Mouse (Mus musculus) intestine, embryonic 15.5 days (tissue): Measurements from ENCODE around the gene Nlgn1. TPM values are rescaled to one million over a fixed set of nuclear protein-coding genes. Genes with fewer than 3 reads are reported as not detected.
"Not testable (repeated sequence)": the region's sequence is repeated elsewhere in the genome, so short reads cannot be mapped to it uniquely, and the experiment has no call there.

Experiments
- ATAC-seq: fragments of 200-750 bp; cut with Nextera tagmentation; 2 replicates; pipeline ENCODE4 v1.8.0; 2017; ENCODE audit warnings: moderate TSS enrichment, moderate library complexity
- H3K27ac ChIP-seq: fragments of 300-500 bp; sonication (generic); 2 replicates; pipeline ENCODE4 v1.5.1; 2015; ENCODE audit warnings: mild to moderate bottlenecking, inconsistent platforms
- H3K27me3 ChIP-seq: fragments of 300-500 bp; sonication (generic); replicated peaks from 2 replicates; pipeline ENCODE4 v1.6.1; 2015; ENCODE audit warnings: inconsistent platforms
- H3K36me3 ChIP-seq: fragments of 300-500 bp; sonication (generic); 2 replicates; pipeline ENCODE4 v1.6.1; 2015; ENCODE audit warnings: inconsistent platforms
- H3K4me1 ChIP-seq: fragments of 300-500 bp; sonication (generic); replicated peaks from 2 replicates; pipeline ENCODE4 v1.6.1; 2015; ENCODE audit warnings: inconsistent platforms
- H3K4me2 ChIP-seq: fragments of 300-500 bp; sonication (generic); replicated peaks from 2 replicates; pipeline ENCODE4 v1.6.1; 2015; ENCODE audit warnings: mild to moderate bottlenecking, inconsistent platforms
- H3K4me3 ChIP-seq: fragments of 300-500 bp; sonication (generic); replicated peaks from 2 replicates; pipeline ENCODE4 v1.5.1; 2015; ENCODE audit warnings: inconsistent platforms
- H3K9ac ChIP-seq: fragments of 300-500 bp; sonication (generic); 2 replicates; pipeline ENCODE4 v1.6.1; 2015; ENCODE audit warnings: inconsistent platforms
- H3K9me3 ChIP-seq: fragments of 300-500 bp; sonication (generic); 2 replicates; pipeline ENCODE4 v1.6.1; 2016; ENCODE audit warnings: inconsistent platforms
- WGBS: fragments of 180-500 bp; shearing (Covaris S2); methylation state at CpG from one replicate; pipeline ENCODE4 v1.1.7; 2015; 5-methylcytosine and 5-hydroxymethylcytosine counted together
- polyA plus RNA-seq: library from polyadenylated mRNA; unstranded; fragments of >200 nt; fragmentation: Nextera tagmentation; extraction: Ambion mirVana; gene quantifications from 2 replicates; pipeline ENCODE4 v1.2.1, GENCODE M21; 2015

Nlgn1 gene
- polyA plus RNA-seq, 1 experiment from 2014 or later: 2.1 TPM

GRCm38 (mm10) chr3:25657074-25657473 lies 675.2 kb downstream of the Nlgn1 start:
- 93% methylated on average over 11 of the region's 11 CpGs for WGBS
- H3K4me3 ChIP-seq: no peak overlapping the region

GRCm38 (mm10) chr3:25653010-25653409 lies 679.2 kb downstream of the Nlgn1 start:
- H3K36me3 ChIP-seq: no peaks in the 10 kb centered on the region
- WGBS: 65% methylated on average over 4 of the region's 4 CpGs
- no peak for ATAC-seq

More at GRCm38 (mm10) chr3:25657074-25657473, 675.2 kb downstream of the Nlgn1 start:
- H3K27me3 ChIP-seq: no peaks in the 10 kb centered on the region
- ATAC-seq: no peak
- H3K9ac ChIP-seq: no peak overlapping the region
- H3K9me3 ChIP-seq: no peaks in the 10 kb centered on the region
- no peak overlapping the region for H3K4me2 ChIP-seq
- H3K27ac ChIP-seq: no peak overlapping the region
- H3K4me1 ChIP-seq: no peaks in the 10 kb centered on the region
- H3K36me3 ChIP-seq: no peaks in the 10 kb centered on the region

GRCm38 (mm10) chr3:25645895-25646691 lies 686.2 kb downstream of the Nlgn1 start:
- Histone ChIP-seq H3K4me1 (no peaks in the 10 kb centered on the region), H3K4me3 (no peak overlapping the region), H3K27me3 (no peaks in the 10 kb centered on the region), H3K27ac (no peak overlapping the region), H3K36me3 (no peaks in the 10 kb centered on the region), H3K9me3 (no peaks in the 10 kb centered on the region), H3K4me2 (no peak overlapping the region), H3K9ac (no peak overlapping the region)
- 89% methylated on average over 4 of the region's 4 CpGs for WGBS
- no peak for ATAC-seq

More at GRCm38 (mm10) chr3:25653010-25653409, 679.2 kb downstream of the Nlgn1 start:
- Histone ChIP-seq H3K27ac (no peak overlapping the region), H3K9ac (no peak overlapping the region), H3K4me1 (no peaks in the 10 kb centered on the region), H3K27me3 (no peaks in the 10 kb centered on the region), H3K4me3 (no peak overlapping the region), H3K4me2 (no peak overlapping the region), H3K9me3 (no peaks in the 10 kb centered on the region)

GRCm38 (mm10) chr3:25629198-25629597 lies 703.1 kb downstream of the Nlgn1 start:
- Histone ChIP-seq H3K9ac (no peak overlapping the region), H3K36me3 (no peaks in the 10 kb centered on the region), H3K4me3 (no peak overlapping the region), H3K27me3 (no peaks in the 10 kb centered on the region), H3K9me3 (no peaks in the 10 kb centered on the region), H3K4me1 (no peaks in the 10 kb centered on the region), H3K4me2 (no peak overlapping the region), H3K27ac (no peak overlapping the region)
- WGBS: 92% methylated on average over 2 of the region's 2 CpGs
- no peak for ATAC-seq

- no peaks in the 10 kb centered on the region for H3K4me1 ChIP-seq
- WGBS: 43% methylated on average over 1 of the region's 1 CpGs
- ATAC-seq: no peak
- no peaks in the 10 kb centered on the region for H3K36me3 ChIP-seq
- H3K9me3 ChIP-seq: no peaks in the 10 kb centered on the region
- H3K9ac ChIP-seq: no peak overlapping the region
- no peak overlapping the region for H3K4me3 ChIP-seq
- H3K27me3 ChIP-seq: no peaks in the 10 kb centered on the region
- H3K4me2 ChIP-seq: no peak overlapping the region
- no peak overlapping the region for H3K27ac ChIP-seq
Measured at GRCm38 (mm10) chr3:25606597-25606996, 725.7 kb downstream of the Nlgn1 start.

- ATAC-seq: no peak
- H3K9me3 ChIP-seq: no peaks in the 10 kb centered on the region
- WGBS: 66% methylated on average over 5 of the region's 5 CpGs
Measured at GRCm38 (mm10) chr3:25597513-25597912, 734.7 kb downstream of the Nlgn1 start.

GRCm38 (mm10) chr3:25575526-25575925 lies 756.7 kb downstream of the Nlgn1 start:
- no peak overlapping the region for H3K4me2 ChIP-seq
- no peak overlapping the region for H3K9ac ChIP-seq
- no peaks in the 10 kb centered on the region for H3K9me3 ChIP-seq
- no peak for ATAC-seq
- H3K27me3 ChIP-seq: no peaks in the 10 kb centered on the region
- H3K27ac ChIP-seq: no peak overlapping the region
- H3K4me1 ChIP-seq: no peaks in the 10 kb centered on the region
- H3K4me3 ChIP-seq: no peak overlapping the region
- 79% methylated on average over 5 of the region's 5 CpGs for WGBS
- H3K36me3 ChIP-seq: no peaks in the 10 kb centered on the region

More at GRCm38 (mm10) chr3:25597513-25597912, 734.7 kb downstream of the Nlgn1 start:
- no peak overlapping the region for H3K4me3 ChIP-seq
- H3K36me3 ChIP-seq: no peaks in the 10 kb centered on the region
- no peaks in the 10 kb centered on the region for H3K4me1 ChIP-seq
- H3K27ac ChIP-seq: no peak overlapping the region
- no peak overlapping the region for H3K4me2 ChIP-seq
- no peak overlapping the region for H3K9ac ChIP-seq
- H3K27me3 ChIP-seq: no peaks in the 10 kb centered on the region

GRCm38 (mm10) chr3:25574840-25575239 lies 757.4 kb downstream of the Nlgn1 start:
- Histone ChIP-seq H3K4me3 (no peak overlapping the region), H3K9me3 (no peaks in the 10 kb centered on the region), H3K4me2 (no peak overlapping the region), H3K4me1 (no peaks in the 10 kb centered on the region), H3K27ac (no peak overlapping the region), H3K27me3 (no peaks in the 10 kb centered on the region), H3K9ac (no peak overlapping the region), H3K36me3 (no peaks in the 10 kb centered on the region)
- 82% methylated on average over 3 of the region's 3 CpGs for WGBS
- ATAC-seq: no peak

- not testable (repeated sequence) for H3K4me3 ChIP-seq, H3K4me2 ChIP-seq, H3K4me1 ChIP-seq, ATAC-seq, H3K9ac ChIP-seq, H3K36me3 ChIP-seq, H3K27me3 ChIP-seq, H3K27ac ChIP-seq, H3K9me3 ChIP-seq
- 85% methylated on average over 1 of the region's 1 CpGs for WGBS
Measured at GRCm38 (mm10) chr3:25558513-25558912, 773.7 kb downstream of the Nlgn1 start.

- not testable (repeated sequence) for H3K27ac ChIP-seq, H3K4me1 ChIP-seq, H3K4me3 ChIP-seq, H3K9ac ChIP-seq, H3K36me3 ChIP-seq, H3K9me3 ChIP-seq, H3K4me2 ChIP-seq, ATAC-seq, H3K27me3 ChIP-seq
- 78% methylated on average over 7 of the region's 7 CpGs for WGBS
Measured at GRCm38 (mm10) chr3:25549097-25549496, 783.2 kb downstream of the Nlgn1 start.

GRCm38 (mm10) chr3:25524236-25524635 lies 808.0 kb downstream of the Nlgn1 start:
- H3K4me2 ChIP-seq, H3K27ac ChIP-seq, H3K9ac ChIP-seq, H3K4me3 ChIP-seq, H3K36me3 ChIP-seq, H3K27me3 ChIP-seq, H3K9me3 ChIP-seq, H3K4me1 ChIP-seq, ATAC-seq: not testable (repeated sequence)
- WGBS: 69% methylated on average over 2 of the region's 3 CpGs

GRCm38 (mm10) chr3:25463051-25463450 lies 869.2 kb downstream of the Nlgn1 start:
- Histone ChIP-seq H3K36me3 (no peaks in the 10 kb centered on the region), H3K4me1 (no peaks in the 10 kb centered on the region), H3K4me2 (no peak overlapping the region), H3K4me3 (no peak overlapping the region), H3K9ac (no peak overlapping the region), H3K9me3 (no peaks in the 10 kb centered on the region), H3K27me3 (no peaks in the 10 kb centered on the region), H3K27ac (no peak overlapping the region)
- ATAC-seq: no peak
- 80% methylated on average over 2 of the region's 2 CpGs for WGBS

- no peak overlapping the region for H3K4me3 ChIP-seq
- no peak for ATAC-seq
- H3K9ac ChIP-seq: no peak overlapping the region
- WGBS: 70% methylated on average over 8 of the region's 8 CpGs
- H3K27me3 ChIP-seq: no peaks in the 10 kb centered on the region
- H3K27ac ChIP-seq: no peak overlapping the region
- no peak overlapping the region for H3K4me2 ChIP-seq
- no peaks in the 10 kb centered on the region for H3K4me1 ChIP-seq
- H3K9me3 ChIP-seq: no peaks in the 10 kb centered on the region
- H3K36me3 ChIP-seq: no peaks in the 10 kb centered on the region
Measured at GRCm38 (mm10) chr3:25456250-25456860, 875.9 kb downstream of the Nlgn1 start.
